Mouse (Mus musculus): ENCODE measurements around the gene Tmem60.

The Tmem60 gene

GRCm38 (mm10) chr5:20906191-20906590, 24.2 kb downstream of the Tmem60 start:
- no peak for DNase-seq (ENCODE audit: low spot score)

GRCm38 (mm10) chr5:20911741-20912140, 29.8 kb downstream of the Tmem60 start:
- no peak for DNase-seq (ENCODE audit: low spot score)

DNA sequence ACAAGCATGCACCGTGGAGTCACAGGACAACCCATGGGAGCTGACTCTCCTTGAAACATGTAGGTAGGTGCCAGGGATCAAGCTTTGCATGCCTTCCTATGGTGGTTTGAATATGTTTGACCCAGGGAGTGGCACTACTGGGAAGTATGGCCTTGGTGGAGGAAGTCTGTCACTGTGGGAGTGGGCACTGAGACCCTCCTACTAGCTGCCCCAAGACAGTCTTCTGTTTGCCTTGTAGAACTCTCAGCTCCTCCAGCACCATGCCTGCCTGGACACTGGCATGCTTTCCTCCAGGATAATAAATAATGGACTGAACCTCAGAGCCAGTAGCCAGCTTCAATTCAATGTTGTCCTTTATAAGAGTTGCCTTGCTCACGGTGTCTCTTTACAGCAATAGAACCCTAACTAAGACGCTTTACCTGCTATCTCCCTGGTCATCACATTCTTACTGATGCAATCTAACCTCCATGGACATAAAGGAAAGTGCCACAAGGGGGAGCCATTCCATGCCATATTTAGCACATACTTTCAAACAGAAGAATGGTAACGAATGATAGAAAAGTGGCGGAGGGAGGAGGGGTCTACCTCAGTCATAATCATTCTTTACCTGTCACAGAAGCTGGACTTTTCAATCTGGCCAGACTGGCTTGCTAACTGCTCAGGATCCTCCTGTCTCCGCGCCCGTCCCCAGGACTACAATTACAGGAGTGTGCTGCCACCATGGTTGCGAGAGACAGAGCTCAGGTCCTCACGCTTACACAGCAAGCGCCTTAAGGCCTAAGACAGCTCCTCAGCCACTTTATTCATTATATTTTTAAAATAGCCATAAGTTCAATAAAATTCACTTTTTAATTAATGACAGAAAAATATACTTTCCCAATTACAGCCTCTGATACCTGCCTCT, 31.6 kb downstream of the Tmem60 start:
- DNase-seq (ENCODE audit: low spot score), result peak; percentile 68

GRCm38 (mm10) chr5:20918967-20919366, 37.0 kb downstream of the Tmem60 start:
- no peak for DNase-seq (ENCODE audit: low spot score)

GRCm38 (mm10) chr5:20919566-20919965, 37.6 kb downstream of the Tmem60 start:
- DNase-seq (ENCODE audit: low spot score), result no peak

GRCm38 (mm10) chr5:20924608-20925007, 42.6 kb downstream of the Tmem60 start:
- no peak for DNase-seq (ENCODE audit: low spot score)

DNA sequence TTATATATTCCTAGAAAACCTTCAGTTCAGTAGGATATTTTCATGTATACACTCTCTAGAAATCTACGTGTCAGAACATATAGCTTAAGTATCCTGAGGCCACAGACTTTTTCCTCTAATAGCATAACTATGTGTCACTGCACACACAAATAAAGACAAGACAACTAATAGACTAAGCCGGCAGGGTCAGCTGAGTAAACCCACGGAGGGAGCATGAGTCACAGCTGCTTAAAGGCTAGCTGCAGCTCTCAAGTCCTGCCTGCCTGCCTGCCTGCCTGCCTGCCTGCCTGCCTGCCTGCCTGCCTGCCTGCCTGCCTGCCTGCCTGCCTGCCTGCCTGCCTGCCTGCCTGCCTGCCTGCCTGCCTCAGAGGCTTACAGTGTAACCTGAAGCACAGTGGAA, 43.5 kb downstream of the Tmem60 start:
- no peak for DNase-seq (ENCODE audit: low spot score)

DNA sequence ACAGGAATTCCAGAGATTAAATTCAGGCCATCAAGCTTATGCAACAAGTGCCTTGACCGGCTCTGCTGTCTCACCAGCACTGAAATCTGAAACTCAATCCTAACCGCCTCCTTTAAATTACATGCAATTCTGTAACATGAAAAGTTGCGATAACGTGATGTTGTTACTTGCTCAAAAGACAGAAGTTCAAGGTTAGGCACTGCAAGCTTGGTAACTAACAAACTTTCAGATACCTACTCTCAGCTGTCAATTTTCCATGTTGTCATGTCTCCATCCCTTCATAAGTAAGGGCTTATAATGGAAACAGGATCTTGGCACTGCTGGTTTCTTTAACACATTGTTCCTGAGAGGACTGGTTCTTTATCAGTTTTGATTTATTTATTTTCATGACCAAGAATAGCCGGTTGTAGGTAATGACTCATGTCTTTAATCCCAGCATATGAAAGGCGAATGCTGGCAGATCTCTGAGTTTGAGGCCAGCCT, 47.7 kb downstream of the Tmem60 start:
- no peak for DNase-seq (ENCODE audit: low spot score)

- no peak for DNase-seq (ENCODE audit: low spot score)
Measured at GRCm38 (mm10) chr5:20930430-20930829, 48.4 kb downstream of the Tmem60 start.

- DNase-seq (ENCODE audit: low spot score), result no peak
Measured at GRCm38 (mm10) chr5:20931300-20931699, 49.3 kb downstream of the Tmem60 start.

- DNase-seq (ENCODE audit: low spot score), result no peak
Measured at GRCm38 (mm10) chr5:20932585-20932984, 50.6 kb downstream of the Tmem60 start.

DNA sequence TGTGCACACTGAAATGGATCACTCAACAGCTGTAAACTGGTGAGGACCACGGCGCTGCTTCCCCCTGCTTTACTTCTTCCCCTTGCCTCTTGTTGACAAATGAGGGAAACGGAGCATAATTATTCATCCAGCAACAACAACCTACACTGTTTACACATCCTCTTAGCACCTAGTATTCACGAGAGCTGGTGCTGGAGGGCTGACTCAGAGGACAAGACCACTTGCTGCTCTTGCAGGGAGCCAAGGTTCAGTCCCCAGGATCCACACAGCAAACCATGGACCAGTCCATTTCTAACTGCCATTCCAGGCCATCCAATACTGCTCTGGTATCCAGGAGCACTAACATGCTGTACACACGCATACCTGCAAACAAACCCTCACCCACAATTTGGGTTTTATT, 53.9 kb downstream of the Tmem60 start:
- DNase-seq (ENCODE audit: low spot score), result no peak
